Mouse (Mus musculus): ENCODE measurements around the gene P2rx7. TPM values are rescaled to one million over a fixed set of nuclear protein-coding genes. Genes with fewer than 3 reads are reported as not detected.

The P2rx7 gene
- polyA plus RNA-seq, 1 experiment from 2014 or later, result 0.77 TPM

Small RNA genes within 50 kb of the gene (microRNA-seq; reads per million reads assigned to microRNA genes)
- not detected for gene Mir8115

Other genes with a start within 250 kb of the P2rx7 start
- gene Anapc7, start 222.2 kb upstream of the P2rx7 start, polyA plus RNA-seq (2016; fragmentation: Nextera tagmentation; extraction: Ambion mirVana), result 49.2 and 50.5 TPM in 2 replicates
- gene Atp2a2, start 141.7 kb upstream of the P2rx7 start, polyA plus RNA-seq (2016; fragmentation: Nextera tagmentation; extraction: Ambion mirVana), result 57.9 and 61.2 TPM in 2 replicates
- gene Ift81, start 29.4 kb upstream of the P2rx7 start, polyA plus RNA-seq (2016; fragmentation: Nextera tagmentation; extraction: Ambion mirVana), result 54.7 and 55.6 TPM in 2 replicates
- gene P2rx4, start 63.6 kb downstream of the P2rx7 start, polyA plus RNA-seq (2016; fragmentation: Nextera tagmentation; extraction: Ambion mirVana), result 5.6 and 6.6 TPM in 2 replicates
- gene Camkk2, start 135.5 kb downstream of the P2rx7 start, polyA plus RNA-seq (2016; fragmentation: Nextera tagmentation; extraction: Ambion mirVana), result 34.5 and 35.1 TPM in 2 replicates
- gene Anapc5, start 177.4 kb downstream of the P2rx7 start, polyA plus RNA-seq (2016; fragmentation: Nextera tagmentation; extraction: Ambion mirVana), result 563 and 568 TPM in 2 replicates
- gene Rnf34, start 206.1 kb downstream of the P2rx7 start, polyA plus RNA-seq (2016; fragmentation: Nextera tagmentation; extraction: Ambion mirVana), result 44.1 and 50.1 TPM in 2 replicates

All from forebrain, embryonic 12.5 days (tissue).